Mouse (Mus musculus) neural tube, embryonic 13.5 days (tissue): ENCODE data around the gene Dbndd2. TPM values are rescaled to one million over a fixed set of nuclear protein-coding genes. Genes with fewer than 3 reads are reported as not detected.

Source experiments
- ATAC-seq: fragments of 200-750 bp; cut with Nextera tagmentation; 2 replicates; pipeline ENCODE4 v1.8.0; 2017; ENCODE audit warnings: low read depth, mild to moderate bottlenecking, moderate TSS enrichment, moderate library complexity
- H3K27ac ChIP-seq: fragments of 300-500 bp; sonication (generic); replicated peaks from 2 replicates; pipeline ENCODE4 v1.5.1; 2015; ENCODE audit warnings: moderate library complexity, mild to moderate bottlenecking, inconsistent platforms
- H3K27me3 ChIP-seq: fragments of 300-500 bp; sonication (generic); 2 replicates; pipeline ENCODE4 v1.6.1; 2015; ENCODE audit warnings: mild to moderate bottlenecking, inconsistent platforms
- H3K36me3 ChIP-seq: fragments of 300-500 bp; sonication (generic); 2 replicates; pipeline ENCODE4 v1.6.1; 2015; ENCODE audit warnings: mild to moderate bottlenecking, inconsistent platforms
- H3K4me1 ChIP-seq: fragments of 300-500 bp; sonication (generic); replicated peaks from 2 replicates; pipeline ENCODE4 v1.6.1; 2015; ENCODE audit warnings: inconsistent platforms
- H3K4me2 ChIP-seq: fragments of 300-500 bp; sonication (generic); 2 replicates; pipeline ENCODE4 v1.6.1; 2015; ENCODE audit warnings: inconsistent platforms, mild to moderate bottlenecking, moderate library complexity
- H3K4me3 ChIP-seq: fragments of 300-500 bp; sonication (generic); 2 replicates; pipeline ENCODE4 v1.5.1; 2015; ENCODE audit warnings: mild to moderate bottlenecking, inconsistent platforms
- H3K9ac ChIP-seq: fragments of 300-500 bp; sonication (generic); 2 replicates; pipeline ENCODE4 v1.6.1; 2015; ENCODE audit warnings: moderate library complexity, mild to moderate bottlenecking, inconsistent platforms
- H3K9me3 ChIP-seq: fragments of 300-500 bp; sonication (generic); 2 replicates; pipeline ENCODE4 v1.6.1; 2016; ENCODE audit warnings: inconsistent platforms
- WGBS: fragments of 180-500 bp; shearing (Covaris S2); methylation state at CpG from one replicate; pipeline ENCODE4 v1.1.7; 2015; 5-methylcytosine and 5-hydroxymethylcytosine counted together
- polyA plus RNA-seq: library from polyadenylated mRNA; unstranded; fragments of >200 nt; fragmentation: Nextera tagmentation; extraction: Ambion mirVana; gene quantifications from 2 replicates; pipeline ENCODE4 v1.2.1, GENCODE M21; 2015

Dbndd2 gene
- polyA plus RNA-seq, 1 experiment from 2014 or later: 10.3 TPM

DNA sequence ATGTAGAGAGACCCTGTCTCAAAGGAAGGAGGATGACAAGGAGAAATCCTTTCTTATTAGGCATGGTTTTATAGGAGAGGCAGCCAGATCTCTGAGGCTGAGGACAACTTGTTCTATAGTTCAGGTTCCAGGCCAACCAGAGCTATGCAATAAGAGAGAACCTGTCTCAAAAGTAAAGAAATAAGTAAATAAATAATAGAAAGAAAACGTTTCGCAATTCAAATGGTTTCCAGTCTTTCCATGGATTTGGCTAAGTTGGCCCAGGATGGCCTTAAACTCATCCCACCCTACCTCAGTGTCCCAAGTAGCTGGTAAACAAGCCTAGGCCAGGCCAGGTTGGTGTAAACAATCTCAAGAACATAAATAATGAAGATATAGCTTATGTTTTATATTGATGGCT lies 41.2 kb upstream of the Dbndd2 start:
- WGBS: 89% methylated on average over 2 of the region's 2 CpGs
- Histone ChIP-seq H3K9me3 (no peaks in the 10 kb centered on the region), H3K36me3 (no peaks in the 10 kb centered on the region), H3K4me1 (peaks cover 26% of the 10 kb centered on the region), H3K27ac (no peak overlapping the region), H3K9ac (no peak overlapping the region), H3K4me3 (no peak overlapping the region), H3K27me3 (peaks cover 22% of the 10 kb centered on the region), H3K4me2 (no peak overlapping the region)
- ATAC-seq: no peak

DNA sequence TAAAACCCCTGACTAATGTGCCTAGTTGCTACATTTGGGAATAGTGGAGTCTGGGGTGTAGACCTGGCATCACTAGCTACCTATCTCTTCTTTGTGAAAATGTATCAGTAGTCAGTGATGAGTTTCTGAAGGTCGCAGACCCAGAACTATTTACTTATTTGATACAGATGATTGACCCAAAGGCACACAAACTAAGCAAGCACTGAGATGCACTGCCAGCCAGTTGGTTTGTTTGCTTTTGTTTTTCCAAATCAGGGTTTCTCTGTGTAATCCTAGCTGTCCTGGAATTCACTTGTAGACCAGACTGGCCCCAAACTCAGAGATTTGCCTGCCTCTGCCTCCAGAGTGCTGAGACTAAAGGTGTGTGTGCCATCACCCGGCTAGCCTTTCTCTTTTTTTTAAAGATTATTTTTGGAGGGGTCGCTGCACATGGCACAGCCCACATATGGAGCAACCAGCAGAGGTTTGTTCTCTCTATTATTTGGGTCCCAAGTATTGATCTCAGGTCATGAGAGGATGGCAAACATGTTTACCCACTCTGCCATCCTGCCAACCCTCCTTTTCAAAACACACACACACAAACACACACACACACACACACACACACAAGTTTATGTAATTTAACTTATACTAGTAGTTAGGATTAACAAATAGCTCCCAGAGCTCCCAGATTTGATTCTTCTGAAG lies 40.4 kb upstream of the Dbndd2 start:
- Histone ChIP-seq H3K9ac (no peak overlapping the region), H3K4me2 (no peak overlapping the region), H3K27me3 (peaks cover 21% of the 10 kb centered on the region), H3K27ac (no peak overlapping the region), H3K4me1 (peaks cover 26% of the 10 kb centered on the region), H3K9me3 (no peaks in the 10 kb centered on the region), H3K4me3 (no peak overlapping the region), H3K36me3 (no peaks in the 10 kb centered on the region)
- WGBS: 84% methylated on average over 3 of the region's 3 CpGs
- ATAC-seq: no peak

DNA sequence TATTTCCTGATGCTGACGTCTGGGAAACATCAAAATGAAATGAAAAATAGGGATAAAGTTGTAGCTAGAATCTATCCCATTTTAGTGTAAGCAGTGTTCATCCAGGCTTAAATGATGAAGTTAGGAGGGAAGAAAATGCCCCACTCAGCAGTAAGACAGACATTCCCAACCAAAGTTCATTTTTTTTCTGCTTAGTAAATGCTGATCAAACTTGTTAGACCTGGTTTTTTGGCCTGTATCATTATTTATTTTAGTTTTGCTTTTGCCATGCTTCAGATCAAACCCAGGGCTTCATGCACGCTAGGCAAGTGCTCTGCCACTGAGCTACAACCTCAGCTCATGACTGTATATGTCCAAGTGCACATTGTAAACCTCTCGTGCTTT lies 39.8 kb upstream of the Dbndd2 start:
- no peak for ATAC-seq
- no peak overlapping the region for H3K4me2 ChIP-seq
- no peak overlapping the region for H3K9ac ChIP-seq
- 83% methylated on average over 3 of the region's 3 CpGs for WGBS
- peaks cover 26% of the 10 kb centered on the region for H3K4me1 ChIP-seq
- no peaks in the 10 kb centered on the region for H3K9me3 ChIP-seq
- no peak overlapping the region for H3K27ac ChIP-seq
- no peaks in the 10 kb centered on the region for H3K36me3 ChIP-seq
- H3K4me3 ChIP-seq: no peak overlapping the region
- H3K27me3 ChIP-seq: peaks cover 16% of the 10 kb centered on the region

DNA sequence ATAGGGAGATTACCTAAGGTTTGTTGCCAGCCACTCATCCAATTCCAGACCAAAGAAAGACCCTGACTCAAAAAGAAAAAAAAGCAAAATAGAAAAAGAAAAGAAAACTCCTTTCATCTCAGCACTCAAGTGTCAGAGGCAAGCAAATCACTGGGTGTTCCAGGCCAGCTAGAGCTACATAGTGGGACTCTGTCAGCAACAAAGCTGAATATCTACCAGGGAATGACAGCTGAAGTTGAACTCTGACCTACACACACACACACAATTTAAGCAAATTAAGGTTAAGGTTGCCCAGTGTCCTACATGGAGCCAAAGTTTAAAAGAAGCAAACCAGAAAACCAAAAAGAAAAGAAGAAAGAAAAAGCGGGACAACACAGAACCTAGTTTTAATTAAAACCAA lies 37.8 kb upstream of the Dbndd2 start:
- Histone ChIP-seq H3K9me3 (no peaks in the 10 kb centered on the region), H3K27ac (no peak overlapping the region), H3K36me3 (no peaks in the 10 kb centered on the region), H3K4me1 (peaks cover 7% of the 10 kb centered on the region), H3K4me2 (no peak overlapping the region), H3K27me3 (no peaks in the 10 kb centered on the region), H3K4me3 (no peak overlapping the region), H3K9ac (no peak overlapping the region)
- ATAC-seq: no peak
- 100% methylated on average over 1 of the region's 1 CpGs for WGBS

DNA sequence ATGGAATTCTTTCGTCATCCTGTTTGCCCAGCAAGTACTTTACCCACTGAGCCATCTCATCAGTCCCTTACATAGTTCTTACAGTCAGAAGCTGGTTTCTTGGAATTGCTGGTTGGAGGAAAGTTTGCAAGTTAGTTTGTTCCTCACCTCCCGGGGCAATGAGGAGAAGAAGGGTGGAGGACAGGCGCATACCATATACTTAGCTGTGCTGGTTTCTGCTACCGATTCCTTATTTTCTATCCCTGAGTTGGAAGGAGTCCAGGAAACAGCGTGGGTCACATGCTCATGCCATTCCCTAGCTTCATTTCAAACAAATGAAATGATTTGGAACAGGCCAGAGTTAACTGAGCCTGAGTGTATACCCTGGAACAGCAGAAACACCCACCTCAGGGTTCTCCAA lies 37.0 kb upstream of the Dbndd2 start:
- ATAC-seq: no peak
- H3K27ac ChIP-seq: no peak overlapping the region
- no peak overlapping the region for H3K4me3 ChIP-seq
- H3K36me3 ChIP-seq: no peaks in the 10 kb centered on the region
- H3K9me3 ChIP-seq: no peaks in the 10 kb centered on the region
- no peaks in the 10 kb centered on the region for H3K4me1 ChIP-seq
- 84% methylated on average over 5 of the region's 5 CpGs for WGBS
- H3K4me2 ChIP-seq: no peak overlapping the region
- no peak overlapping the region for H3K9ac ChIP-seq
- H3K27me3 ChIP-seq: no peaks in the 10 kb centered on the region

DNA sequence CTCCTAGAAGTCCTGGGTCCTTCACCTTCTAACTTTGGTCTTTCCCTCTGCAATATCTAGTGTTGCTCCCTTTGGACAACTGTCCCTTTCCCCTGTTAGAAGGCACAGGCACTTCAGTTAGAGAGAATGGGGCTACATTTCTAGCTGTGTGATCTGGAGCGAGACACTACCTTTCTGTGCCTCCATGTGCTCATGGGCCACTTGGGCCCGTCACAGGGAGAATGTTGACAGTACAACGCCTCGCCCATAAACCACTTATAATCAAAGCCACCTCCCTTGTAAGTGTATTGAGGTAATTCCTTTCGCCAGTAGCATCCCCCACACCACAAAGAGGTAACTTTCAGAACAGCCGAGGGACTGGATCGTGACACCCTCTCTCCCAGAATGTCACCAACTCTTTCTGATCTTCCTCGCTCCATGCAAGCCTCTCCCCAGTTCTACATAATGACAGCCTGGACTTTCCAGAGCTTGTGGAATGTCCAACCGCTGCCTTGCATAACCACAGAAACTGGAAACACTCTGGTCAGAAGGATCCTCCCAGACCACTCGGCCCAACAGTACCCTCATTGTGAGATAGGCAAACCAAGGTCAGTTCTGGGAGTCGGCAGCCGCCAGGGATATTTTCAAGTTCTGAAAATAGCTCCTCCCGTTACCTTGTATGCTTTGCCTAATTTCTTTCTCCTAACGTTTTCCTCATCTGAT lies 36.4 kb upstream of the Dbndd2 start:
- Histone ChIP-seq H3K9me3 (no peaks in the 10 kb centered on the region), H3K4me3 (no peak overlapping the region), H3K4me1 (no peaks in the 10 kb centered on the region), H3K4me2 (no peak overlapping the region), H3K36me3 (no peaks in the 10 kb centered on the region), H3K9ac (no peak overlapping the region), H3K27me3 (no peaks in the 10 kb centered on the region), H3K27ac (no peak overlapping the region)
- no peak for ATAC-seq
- WGBS: 86% methylated on average over 14 of the region's 14 CpGs

DNA sequence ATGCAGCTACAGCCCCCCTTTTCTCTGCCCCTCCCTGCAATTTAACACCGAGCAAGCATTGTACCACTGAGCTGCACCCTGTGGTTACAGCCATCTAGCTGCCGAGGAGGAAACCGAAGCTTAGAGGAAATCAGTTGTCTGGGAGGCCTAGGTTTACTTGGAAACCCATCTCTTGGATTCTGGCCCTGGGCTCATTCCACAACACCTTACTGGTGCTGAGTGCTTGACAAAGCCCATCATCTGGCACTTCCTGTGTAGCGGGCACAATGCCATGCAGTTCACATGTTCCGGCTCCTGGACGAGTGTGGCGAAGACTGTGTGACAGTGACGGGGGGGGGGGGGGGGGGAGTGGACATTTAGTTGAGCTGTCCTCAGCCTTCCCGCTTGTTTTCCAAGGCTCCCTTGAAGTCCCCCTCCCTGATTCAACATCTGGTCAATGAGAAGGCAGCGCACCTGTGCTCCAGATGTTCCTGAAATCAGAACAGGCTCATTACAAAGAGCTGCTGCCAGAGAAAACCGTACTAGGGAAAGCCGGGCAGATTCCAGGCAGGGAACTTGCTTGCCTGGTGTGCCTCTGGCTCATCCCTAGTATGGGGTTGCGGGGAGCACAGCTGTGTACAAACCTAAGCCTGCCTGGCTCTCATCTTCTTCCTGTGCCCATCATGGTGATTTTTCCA lies 33.8 kb upstream of the Dbndd2 start:
- H3K9me3 ChIP-seq: no peaks in the 10 kb centered on the region
- 41% methylated on average over 12 of the region's 13 CpGs for WGBS
- H3K4me1 ChIP-seq: peaks cover 11% of the 10 kb centered on the region

DNA sequence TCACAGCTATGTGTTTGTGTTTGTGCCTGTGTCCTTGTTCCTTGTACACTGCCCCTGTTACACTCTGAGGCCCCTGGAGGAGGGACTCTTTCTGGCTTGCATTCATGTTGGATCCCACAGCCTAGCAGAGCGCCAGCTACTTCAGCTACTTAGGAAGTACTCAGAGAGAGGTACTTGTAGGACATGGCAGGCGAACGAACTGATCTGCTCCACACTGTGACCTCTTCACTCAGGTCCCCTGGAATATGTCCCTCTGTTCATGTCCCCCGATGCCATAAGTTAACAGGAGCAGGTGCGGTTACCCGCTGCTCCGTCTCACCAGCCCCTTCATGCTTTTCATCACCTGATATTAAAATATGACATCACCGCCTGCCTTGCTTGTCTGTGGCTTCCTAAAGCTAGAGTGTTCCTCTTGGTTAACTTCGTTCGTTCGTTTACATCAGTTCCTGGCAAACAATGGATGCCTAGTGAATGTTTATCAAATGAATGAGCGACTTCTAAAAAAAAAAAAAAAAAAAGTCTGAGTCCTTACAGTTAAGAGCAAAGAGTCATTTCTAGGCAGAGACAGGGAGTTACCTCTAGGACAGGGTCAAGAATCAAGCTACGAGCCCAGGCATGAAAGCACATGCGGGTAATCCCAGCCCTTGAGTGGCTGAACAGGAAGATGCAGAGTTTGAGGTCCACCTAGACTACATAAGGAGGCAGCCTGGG lies 32.7 kb upstream of the Dbndd2 start:
- WGBS: 82% methylated on average over 14 of the region's 14 CpGs

More for the DNA sequence above, 33.8 kb upstream of the Dbndd2 start:
- Histone ChIP-seq H3K9ac (no peak overlapping the region), H3K36me3 (no peaks in the 10 kb centered on the region), H3K27ac (no peak overlapping the region), H3K4me2 (no peak overlapping the region), H3K4me3 (no peak overlapping the region), H3K27me3 (no peaks in the 10 kb centered on the region)
- no peak for ATAC-seq

DNA sequence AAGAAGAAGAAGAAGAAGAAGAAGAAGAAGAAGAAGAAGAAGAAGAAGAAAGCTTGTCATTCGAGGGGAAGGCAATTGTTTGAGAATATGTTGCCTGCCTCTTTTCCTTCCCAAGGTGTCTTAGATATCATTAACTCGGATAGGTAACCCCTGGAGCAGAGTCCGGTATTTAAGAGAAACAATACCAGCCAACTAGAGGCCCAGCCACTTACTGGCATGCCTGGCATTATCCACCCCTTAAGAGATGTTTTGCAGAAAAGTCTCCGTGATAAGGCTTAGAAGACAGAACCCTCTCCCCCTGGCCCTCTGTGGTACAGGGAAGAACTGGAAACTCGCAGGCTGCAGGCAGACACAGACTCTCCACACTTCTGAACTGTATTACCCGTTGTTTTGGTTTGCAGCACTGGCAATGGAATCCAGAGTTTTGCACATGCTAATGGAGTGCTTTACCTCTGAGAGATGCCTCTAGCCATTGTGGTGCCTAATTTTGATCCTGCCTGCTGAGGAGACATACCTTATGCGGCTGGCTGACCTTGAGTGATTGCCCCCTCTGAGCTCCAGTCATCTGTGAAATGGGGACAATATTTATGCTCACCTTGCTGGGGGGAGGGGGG lies 31.9 kb upstream of the Dbndd2 start:
- no peak overlapping the region for H3K4me2 ChIP-seq
- 73% methylated on average over 7 of the region's 7 CpGs for WGBS
- peaks cover 11% of the 10 kb centered on the region for H3K4me1 ChIP-seq
- H3K9me3 ChIP-seq: no peaks in the 10 kb centered on the region
- H3K27ac ChIP-seq: no peak overlapping the region
- H3K9ac ChIP-seq: no peak overlapping the region
- H3K36me3 ChIP-seq: no peaks in the 10 kb centered on the region
- no peak overlapping the region for H3K4me3 ChIP-seq
- no peaks in the 10 kb centered on the region for H3K27me3 ChIP-seq
- ATAC-seq: no peak

More for the DNA sequence above, 32.7 kb upstream of the Dbndd2 start:
- H3K4me1 ChIP-seq: peaks cover 11% of the 10 kb centered on the region
- ATAC-seq: no peak
- no peaks in the 10 kb centered on the region for H3K27me3 ChIP-seq
- H3K36me3 ChIP-seq: no peaks in the 10 kb centered on the region
- H3K9ac ChIP-seq: no peak overlapping the region
- H3K4me3 ChIP-seq: no peak overlapping the region
- no peaks in the 10 kb centered on the region for H3K9me3 ChIP-seq
- no peak overlapping the region for H3K27ac ChIP-seq
- H3K4me2 ChIP-seq: no peak overlapping the region

DNA sequence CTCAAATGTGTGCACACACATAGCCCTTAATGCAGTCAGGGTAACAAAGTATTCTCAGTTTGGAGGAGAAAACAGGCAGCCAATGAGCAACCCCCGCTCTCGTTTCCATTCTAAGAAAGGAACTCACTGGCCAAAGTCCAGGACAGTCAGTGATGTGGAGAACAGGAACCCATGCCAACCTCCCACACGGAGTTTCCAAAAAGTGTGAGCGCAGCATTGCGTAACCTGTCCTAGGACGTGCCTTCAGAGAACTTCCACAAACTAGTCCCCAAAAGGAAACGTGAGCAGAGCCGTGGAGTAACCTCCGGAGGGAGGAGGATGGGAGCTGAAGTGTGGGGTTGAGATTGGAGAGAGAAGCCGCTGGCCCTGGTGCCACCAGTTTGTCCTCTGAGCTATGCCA lies 31.1 kb upstream of the Dbndd2 start:
- WGBS: 82% methylated on average over 10 of the region's 10 CpGs
- H3K27ac ChIP-seq: no peak overlapping the region

DNA sequence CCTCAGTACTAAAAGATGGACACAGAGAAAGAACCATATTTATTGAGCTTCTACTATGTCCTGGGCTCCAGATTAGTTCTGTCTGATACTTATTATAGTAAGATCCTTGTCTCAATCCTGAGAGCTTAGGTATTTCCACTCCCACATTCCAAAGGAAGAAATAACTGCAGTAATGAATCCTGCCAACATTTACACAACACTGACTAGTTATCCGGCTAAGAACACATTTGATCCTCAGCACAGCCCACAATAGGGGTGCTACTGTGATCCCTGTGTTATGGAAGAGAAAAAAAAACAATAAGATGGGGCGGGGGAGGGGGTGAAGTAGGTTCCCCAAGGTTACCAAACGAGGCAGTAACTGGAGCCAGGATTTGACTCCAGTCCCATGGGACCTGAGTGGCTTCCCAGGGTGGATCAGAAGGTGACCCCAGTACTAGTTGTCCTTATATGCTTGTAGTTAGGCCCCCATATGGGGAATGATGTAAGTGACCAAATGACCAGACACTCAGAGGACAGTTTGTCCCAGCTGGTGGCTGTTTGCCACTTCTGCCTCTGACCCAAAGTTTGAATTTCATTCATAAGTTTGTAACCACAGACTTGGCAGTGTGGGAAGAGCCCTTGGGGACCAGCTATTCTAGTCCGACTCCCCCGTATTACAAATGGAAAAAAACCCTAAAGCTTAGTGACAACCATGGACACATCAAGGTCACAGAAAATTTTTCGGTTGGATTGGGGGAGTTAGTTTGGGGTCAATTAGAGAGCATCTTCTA lies 30.3 kb upstream of the Dbndd2 start:
- peaks cover 11% of the 10 kb centered on the region for H3K4me1 ChIP-seq
- H3K27me3 ChIP-seq: no peaks in the 10 kb centered on the region
- H3K27ac ChIP-seq: no peak overlapping the region
- H3K9me3 ChIP-seq: no peaks in the 10 kb centered on the region
- H3K9ac ChIP-seq: no peak overlapping the region
- H3K4me2 ChIP-seq: no peak overlapping the region
- H3K36me3 ChIP-seq: no peaks in the 10 kb centered on the region
- no peak overlapping the region for H3K4me3 ChIP-seq
- no peak for ATAC-seq
- 78% methylated on average over 6 of the region's 6 CpGs for WGBS

More for the DNA sequence above, 31.1 kb upstream of the Dbndd2 start:
- H3K4me1 ChIP-seq: peaks cover 11% of the 10 kb centered on the region
- no peak overlapping the region for H3K4me3 ChIP-seq
- no peak overlapping the region for H3K4me2 ChIP-seq
- no peaks in the 10 kb centered on the region for H3K36me3 ChIP-seq
- no peak for ATAC-seq
- no peak overlapping the region for H3K9ac ChIP-seq
- H3K27me3 ChIP-seq: no peaks in the 10 kb centered on the region
- no peaks in the 10 kb centered on the region for H3K9me3 ChIP-seq
